Mouse (Mus musculus) kidney, embryonic 16.5 days (tissue): Measurements from ENCODE around the gene Tns1. TPM values are rescaled to one million over a fixed set of nuclear protein-coding genes. Genes with fewer than 3 reads are reported as not detected.

Source experiments
- ATAC-seq: fragments of 200-750 bp; cut with Nextera tagmentation; 2 replicates; pipeline ENCODE4 v1.8.0; 2017; ENCODE audit warnings: moderate TSS enrichment; ENCODE audit not compliant: low FRiP score, low TSS enrichment
- H3K27ac ChIP-seq: fragments of 300-500 bp; sonication (generic); 2 replicates; pipeline ENCODE4 v1.5.1; 2014; ENCODE audit warnings: low read length
- H3K27me3 ChIP-seq: fragments of 300-500 bp; sonication (generic); 2 replicates; pipeline ENCODE4 v1.6.1; 2014; ENCODE audit warnings: low read length, control low read depth, mixed read lengths; ENCODE audit not compliant: insufficient read depth
- H3K36me3 ChIP-seq: fragments of 300-500 bp; sonication (generic); 2 replicates; pipeline ENCODE4 v1.6.1; 2014; ENCODE audit warnings: low read length, control low read depth, mixed read lengths; ENCODE audit not compliant: insufficient read depth
- H3K4me1 ChIP-seq: fragments of 300-500 bp; sonication (generic); 2 replicates; pipeline ENCODE4 v1.6.1; 2014; ENCODE audit warnings: low read length, control low read depth, mixed read lengths; ENCODE audit not compliant: insufficient read depth
- H3K4me2 ChIP-seq: fragments of 300-500 bp; sonication (generic); replicated peaks from 2 replicates; pipeline ENCODE4 v1.6.1; 2014; ENCODE audit warnings: low read depth, low read length
- H3K4me3 ChIP-seq: fragments of 300-500 bp; sonication (generic); 2 replicates; pipeline ENCODE4 v1.5.1; 2014; ENCODE audit warnings: mild to moderate bottlenecking, low read length
- H3K9ac ChIP-seq: fragments of 300-500 bp; sonication (generic); replicated peaks from 2 replicates; pipeline ENCODE4 v1.6.1; 2014; ENCODE audit warnings: low read length
- H3K9me3 ChIP-seq: fragments of 300-500 bp; sonication (generic); 2 replicates; pipeline ENCODE4 v1.6.1; 2016; ENCODE audit warnings: low read length, control low read depth
- WGBS: fragments of 180-500 bp; shearing (Covaris S2); extraction: QIAGEN DNeasy Blood & Tissue Kit; methylation state at CpG from one replicate; pipeline ENCODE4 v1.1.7; 2014; 5-methylcytosine and 5-hydroxymethylcytosine counted together
- polyA plus RNA-seq: library from polyadenylated mRNA; unstranded; fragments of >200 nt; fragmentation: Nextera tagmentation; extraction: Ambion mirVana; gene quantifications from 2 replicates; pipeline ENCODE4 v1.2.1, GENCODE M21; 2015

The Tns1 gene
- polyA plus RNA-seq, 1 experiment from 2014 or later = 77.3 TPM

GRCm38 (mm10) chr1:73863074-73863431, 261.2 kb downstream of the Tns1 start:
- peak overlapping the region; percentile 45 for H3K4me2 ChIP-seq
- peak; percentile 58; the same call in 1 of the 2 replicates for ATAC-seq
- H3K4me1 ChIP-seq = peaks cover 9% of the 10 kb centered on the region
- no peaks in the 10 kb centered on the region for H3K27me3 ChIP-seq
- no peaks in the 10 kb centered on the region for H3K36me3 ChIP-seq
- H3K4me3 ChIP-seq = peak overlapping the region; percentile 24
- 27% methylated on average over 11 of the region's 11 CpGs for WGBS
- no peaks in the 10 kb centered on the region for H3K9me3 ChIP-seq
- no peak overlapping the region for H3K27ac ChIP-seq
- peak overlapping the region; percentile 50 for H3K9ac ChIP-seq

DNA sequence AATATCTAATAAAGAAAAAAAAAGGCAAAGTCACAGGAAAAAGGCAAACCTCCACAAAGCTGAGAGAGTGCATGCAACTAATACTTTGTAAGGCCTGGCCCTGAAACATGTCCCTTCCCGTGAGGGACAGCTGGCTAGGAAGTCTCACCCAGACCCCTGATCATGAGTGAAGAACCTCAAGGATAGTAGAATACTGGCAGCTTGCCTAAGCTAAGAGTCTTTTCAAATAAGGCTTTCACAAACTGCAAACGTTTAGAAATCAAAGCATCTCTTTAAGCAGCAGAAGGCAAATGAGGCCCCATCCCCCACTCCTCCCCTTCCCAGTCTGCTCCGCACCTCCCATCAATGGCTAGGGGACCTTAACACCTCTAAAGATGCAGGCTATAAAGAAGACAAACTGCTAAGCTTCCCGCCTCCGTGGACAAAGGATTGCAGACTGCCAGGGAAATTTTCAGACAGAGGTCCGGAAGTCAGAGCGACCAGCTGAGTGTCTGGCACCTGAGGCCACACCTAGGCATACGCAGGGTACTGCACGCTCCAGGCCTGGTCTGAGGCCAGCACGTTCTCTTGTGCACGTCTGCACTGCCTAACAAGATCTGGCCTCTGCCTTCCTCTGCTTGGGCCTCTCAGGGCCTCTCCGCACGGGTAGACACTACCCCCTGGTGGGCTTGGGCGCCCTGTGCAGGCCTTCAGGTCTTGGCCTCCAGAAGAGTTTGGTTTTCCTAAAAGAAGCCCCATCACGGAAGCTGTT, 261.8 kb downstream of the Tns1 start:
- Histone ChIP-seq H3K27ac (peak overlapping the region; percentile 55; the same call in 1 of the 2 replicates), H3K9me3 (no peaks in the 10 kb centered on the region), H3K4me1 (peaks cover 9% of the 10 kb centered on the region), H3K4me3 (peak overlapping the region; percentile 24), H3K9ac (peak overlapping the region; percentile 50), H3K27me3 (no peaks in the 10 kb centered on the region), H3K36me3 (no peaks in the 10 kb centered on the region), H3K4me2 (peak overlapping the region; percentile 45)
- 6% methylated on average over 15 of the region's 15 CpGs for WGBS
- peak; percentile 100 for ATAC-seq

DNA sequence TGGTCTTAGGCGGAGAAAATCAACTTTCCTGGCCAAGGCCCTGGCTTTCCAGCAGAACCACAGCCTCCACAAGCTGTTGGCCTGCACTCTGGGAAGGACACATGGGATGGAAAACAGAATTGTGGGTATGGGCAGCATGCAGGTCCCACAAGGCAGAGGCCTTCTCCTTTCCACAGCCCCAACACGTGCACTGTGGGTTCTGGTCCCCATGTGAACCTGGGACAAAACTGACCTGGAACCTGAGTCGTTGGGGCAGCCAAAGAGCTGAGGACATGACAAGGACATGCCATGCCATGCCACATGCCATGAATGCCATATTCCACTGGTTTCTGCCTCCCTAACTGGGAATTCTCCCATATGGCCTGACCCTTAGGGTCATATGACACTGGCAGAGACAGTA, 263.8 kb downstream of the Tns1 start:
- ATAC-seq = no peak
- peaks cover 9% of the 10 kb centered on the region for H3K4me1 ChIP-seq
- whole genome bisulfite sequencing = 86% methylated on average over 3 of the region's 3 CpGs
- H3K4me2 ChIP-seq = no peak overlapping the region
- H3K9ac ChIP-seq = no peak overlapping the region
- H3K27me3 ChIP-seq = no peaks in the 10 kb centered on the region
- no peak overlapping the region for H3K27ac ChIP-seq
- H3K9me3 ChIP-seq = no peaks in the 10 kb centered on the region
- no peaks in the 10 kb centered on the region for H3K36me3 ChIP-seq
- no peak overlapping the region for H3K4me3 ChIP-seq

Other genes starting within 250 kb of the Tns1 start
- gene Rufy4, start 1.1 kb upstream of the Tns1 start, polyA plus RNA-seq = 0.22 and 0.32 TPM in 2 replicates
- gene Cxcr2, start 29.5 kb upstream of the Tns1 start, polyA plus RNA-seq = 0.11 and 0.24 TPM in 2 replicates
- not detected in 2 replicates for gene Cxcr1, start 70.2 kb upstream of the Tns1 start, polyA plus RNA-seq
- gene Arpc2, start 111.6 kb upstream of the Tns1 start, polyA plus RNA-seq = 441 and 457 TPM in 2 replicates
- gene Gpbar1, start 154.1 kb upstream of the Tns1 start, polyA plus RNA-seq = 1.6 and 1.9 TPM in 2 replicates
- 322 and 350 TPM in 2 replicates for gene Aamp, start 160.3 kb upstream of the Tns1 start, polyA plus RNA-seq
- 149 and 156 TPM in 2 replicates for gene Pnkd, start 160.5 kb upstream of the Tns1 start, polyA plus RNA-seq
- 33.5 and 35.1 TPM in 2 replicates for gene Tmbim1, start 181.2 kb upstream of the Tns1 start, polyA plus RNA-seq
- 0.50 and 0.53 TPM in 2 replicates for gene Catip, start 237.7 kb upstream of the Tns1 start, polyA plus RNA-seq